Mouse (Mus musculus): Measurements from ENCODE around the gene Sel1l2. TPM values are rescaled to one million over a fixed set of nuclear protein-coding genes. Genes with fewer than 3 reads are reported as not detected.
"Not testable (repeated sequence)": the region's sequence is repeated elsewhere in the genome, so short reads cannot be mapped to it uniquely, and the experiment has no call there.

The Sel1l2 gene
- polyA plus RNA-seq, 1 experiment from 2014 or later, result not detected

DNA sequence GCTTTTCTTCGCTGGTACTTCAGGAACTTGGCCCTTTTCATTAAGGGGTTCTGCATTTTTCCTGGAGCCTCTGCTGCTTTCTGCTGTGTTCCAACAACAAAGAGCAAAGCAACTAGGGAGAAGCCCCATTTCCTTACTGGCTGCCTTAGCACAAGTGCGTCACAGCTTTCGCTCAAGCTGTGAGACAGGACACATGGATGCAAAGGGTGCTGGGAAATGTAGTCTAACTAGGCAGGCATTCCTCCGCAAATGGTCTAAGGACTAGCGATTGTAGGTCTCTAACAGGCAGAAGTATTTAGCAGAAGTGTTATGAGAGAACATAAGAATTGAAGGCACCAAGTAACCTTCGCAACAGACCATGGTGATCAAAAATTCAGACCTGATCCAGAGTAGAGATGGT, 152.3 kb downstream of the Sel1l2 start:
- no peak for ATAC-seq
- H3K4me2 ChIP-seq (ENCODE audit: low read depth, low read length), result no peak overlapping the region
- 54% methylated on average over 6 of the region's 6 CpGs for WGBS

GRCm38 (mm10) chr2:140230295-140230694, 159.2 kb downstream of the Sel1l2 start:
- no peak overlapping the region for H3K4me2 ChIP-seq (ENCODE audit: low read depth, low read length)
- H3K36me3 ChIP-seq (ENCODE audit: control insufficient read depth, insufficient read depth, low read length), result no peaks in the 10 kb centered on the region
- H3K27ac ChIP-seq (ENCODE audit: low read length), result no peak overlapping the region
- WGBS, result 59% methylated on average over 1 of the region's 1 CpGs
- no peak overlapping the region for H3K9ac ChIP-seq (ENCODE audit: low read depth, low read length)
- no peaks in the 10 kb centered on the region for H3K9me3 ChIP-seq (ENCODE audit: control insufficient read depth, low read length)
- no peaks in the 10 kb centered on the region for H3K4me1 ChIP-seq (ENCODE audit: control insufficient read depth, insufficient read depth, low read length)
- H3K27me3 ChIP-seq (replicated peaks; ENCODE audit: control insufficient read depth, insufficient read depth, low read length), result no peaks in the 10 kb centered on the region
- ATAC-seq, result no peak
- H3K4me3 ChIP-seq (ENCODE audit: low read length), result no peak overlapping the region

More for the DNA sequence above, 152.3 kb downstream of the Sel1l2 start:
- Histone ChIP-seq H3K27me3 (replicated peaks; ENCODE audit: control insufficient read depth, insufficient read depth, low read length) (no peaks in the 10 kb centered on the region), H3K9ac (ENCODE audit: low read depth, low read length) (no peak overlapping the region), H3K36me3 (ENCODE audit: control insufficient read depth, insufficient read depth, low read length) (no peaks in the 10 kb centered on the region), H3K4me1 (ENCODE audit: control insufficient read depth, insufficient read depth, low read length) (no peaks in the 10 kb centered on the region), H3K9me3 (ENCODE audit: control insufficient read depth, low read length) (no peaks in the 10 kb centered on the region), H3K4me3 (ENCODE audit: low read length) (no peak overlapping the region; the same call in 1 of the 2 replicates), H3K27ac (ENCODE audit: low read length) (no peak overlapping the region)

GRCm38 (mm10) chr2:140220325-140220724, 169.2 kb downstream of the Sel1l2 start:
- no peak for ATAC-seq
- 64% methylated on average over 8 of the region's 8 CpGs for WGBS
- Histone ChIP-seq H3K9ac (ENCODE audit: low read depth, low read length) (no peak overlapping the region), H3K4me1 (ENCODE audit: control insufficient read depth, insufficient read depth, low read length) (no peaks in the 10 kb centered on the region), H3K9me3 (ENCODE audit: control insufficient read depth, low read length) (no peaks in the 10 kb centered on the region), H3K27me3 (replicated peaks; ENCODE audit: control insufficient read depth, insufficient read depth, low read length) (no peaks in the 10 kb centered on the region), H3K4me2 (ENCODE audit: low read depth, low read length) (no peak overlapping the region), H3K27ac (ENCODE audit: low read length) (no peak overlapping the region), H3K4me3 (ENCODE audit: low read length) (no peak overlapping the region), H3K36me3 (ENCODE audit: control insufficient read depth, insufficient read depth, low read length) (no peaks in the 10 kb centered on the region)

GRCm38 (mm10) chr2:140215965-140216364, 173.5 kb downstream of the Sel1l2 start:
- Histone ChIP-seq H3K36me3 (ENCODE audit: control insufficient read depth, insufficient read depth, low read length) (no peaks in the 10 kb centered on the region), H3K4me1 (ENCODE audit: control insufficient read depth, insufficient read depth, low read length) (no peaks in the 10 kb centered on the region), H3K27me3 (replicated peaks; ENCODE audit: control insufficient read depth, insufficient read depth, low read length) (no peaks in the 10 kb centered on the region), H3K27ac (ENCODE audit: low read length) (no peak overlapping the region), H3K9me3 (ENCODE audit: control insufficient read depth, low read length) (no peaks in the 10 kb centered on the region), H3K9ac (ENCODE audit: low read depth, low read length) (no peak overlapping the region), H3K4me2 (ENCODE audit: low read depth, low read length) (no peak overlapping the region), H3K4me3 (ENCODE audit: low read length) (no peak overlapping the region)
- no peak for ATAC-seq
- 77% methylated on average over 1 of the region's 1 CpGs for WGBS

- no peaks in the 10 kb centered on the region for H3K36me3 ChIP-seq (ENCODE audit: control insufficient read depth, insufficient read depth, low read length)
- no peak overlapping the region for H3K4me3 ChIP-seq (ENCODE audit: low read length)
- H3K4me2 ChIP-seq (ENCODE audit: low read depth, low read length), result no peak overlapping the region
- WGBS, result 56% methylated on average over 2 of the region's 2 CpGs
- no peaks in the 10 kb centered on the region for H3K9me3 ChIP-seq (ENCODE audit: control insufficient read depth, low read length)
- no peak for ATAC-seq
- no peaks in the 10 kb centered on the region for H3K4me1 ChIP-seq (ENCODE audit: control insufficient read depth, insufficient read depth, low read length)
- no peak overlapping the region for H3K9ac ChIP-seq (ENCODE audit: low read depth, low read length)
- no peak overlapping the region for H3K27ac ChIP-seq (ENCODE audit: low read length)
- H3K27me3 ChIP-seq (replicated peaks; ENCODE audit: control insufficient read depth, insufficient read depth, low read length), result no peaks in the 10 kb centered on the region
Measured at GRCm38 (mm10) chr2:140215415-140215814, 174.1 kb downstream of the Sel1l2 start.

GRCm38 (mm10) chr2:140214519-140215027, 174.9 kb downstream of the Sel1l2 start:
- ATAC-seq, result no peak
- Histone ChIP-seq H3K4me2 (ENCODE audit: low read depth, low read length) (no peak overlapping the region), H3K27me3 (replicated peaks; ENCODE audit: control insufficient read depth, insufficient read depth, low read length) (no peaks in the 10 kb centered on the region), H3K4me1 (ENCODE audit: control insufficient read depth, insufficient read depth, low read length) (no peaks in the 10 kb centered on the region), H3K9ac (ENCODE audit: low read depth, low read length) (no peak overlapping the region), H3K27ac (ENCODE audit: low read length) (no peak overlapping the region), H3K9me3 (ENCODE audit: control insufficient read depth, low read length) (no peaks in the 10 kb centered on the region), H3K36me3 (ENCODE audit: control insufficient read depth, insufficient read depth, low read length) (no peaks in the 10 kb centered on the region), H3K4me3 (ENCODE audit: low read length) (no peak overlapping the region)
- WGBS, result 92% methylated on average over 4 of the region's 4 CpGs

DNA sequence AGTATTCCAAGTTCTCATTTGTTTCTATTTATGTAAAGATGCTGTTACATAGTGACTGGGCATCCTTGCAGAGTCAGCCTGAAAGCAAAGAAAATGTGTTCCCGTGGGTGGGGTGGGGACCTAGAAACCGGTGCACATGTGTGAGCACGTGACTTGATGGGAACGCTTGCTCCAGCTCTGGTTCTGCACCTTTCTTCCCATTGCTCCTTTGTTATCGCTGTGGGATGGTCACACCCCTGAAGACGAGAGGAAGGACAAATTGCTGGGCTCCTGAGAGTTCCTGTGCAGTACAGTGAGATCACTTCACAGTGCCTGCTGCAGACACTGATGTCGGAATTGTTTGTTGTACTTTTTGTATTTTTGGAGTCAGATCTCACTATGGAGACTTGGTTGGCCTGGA, 185.8 kb downstream of the Sel1l2 start:
- Histone ChIP-seq H3K4me2 (ENCODE audit: low read depth, low read length) (no peak overlapping the region), H3K9me3 (ENCODE audit: control insufficient read depth, low read length) (no peaks in the 10 kb centered on the region), H3K27me3 (replicated peaks; ENCODE audit: control insufficient read depth, insufficient read depth, low read length) (no peaks in the 10 kb centered on the region), H3K9ac (ENCODE audit: low read depth, low read length) (no peak overlapping the region), H3K4me3 (ENCODE audit: low read length) (no peak overlapping the region), H3K4me1 (ENCODE audit: control insufficient read depth, insufficient read depth, low read length) (no peaks in the 10 kb centered on the region), H3K36me3 (ENCODE audit: control insufficient read depth, insufficient read depth, low read length) (no peaks in the 10 kb centered on the region; the same call in 1 of the 2 replicates), H3K27ac (ENCODE audit: low read length) (no peak overlapping the region)
- no peak for ATAC-seq
- 92% methylated on average over 7 of the region's 7 CpGs for WGBS

GRCm38 (mm10) chr2:140202573-140202972, 186.9 kb downstream of the Sel1l2 start:
- WGBS, result 85% methylated on average over 5 of the region's 5 CpGs
- Histone ChIP-seq H3K9ac (ENCODE audit: low read depth, low read length) (no peak overlapping the region), H3K27ac (ENCODE audit: low read length) (no peak overlapping the region), H3K4me2 (ENCODE audit: low read depth, low read length) (no peak overlapping the region), H3K9me3 (ENCODE audit: control insufficient read depth, low read length) (no peaks in the 10 kb centered on the region), H3K27me3 (replicated peaks; ENCODE audit: control insufficient read depth, insufficient read depth, low read length) (no peaks in the 10 kb centered on the region), H3K4me1 (ENCODE audit: control insufficient read depth, insufficient read depth, low read length) (no peaks in the 10 kb centered on the region), H3K36me3 (ENCODE audit: control insufficient read depth, insufficient read depth, low read length) (no peaks in the 10 kb centered on the region; the same call in 1 of the 2 replicates), H3K4me3 (ENCODE audit: low read length) (no peak overlapping the region)
- no peak for ATAC-seq

DNA sequence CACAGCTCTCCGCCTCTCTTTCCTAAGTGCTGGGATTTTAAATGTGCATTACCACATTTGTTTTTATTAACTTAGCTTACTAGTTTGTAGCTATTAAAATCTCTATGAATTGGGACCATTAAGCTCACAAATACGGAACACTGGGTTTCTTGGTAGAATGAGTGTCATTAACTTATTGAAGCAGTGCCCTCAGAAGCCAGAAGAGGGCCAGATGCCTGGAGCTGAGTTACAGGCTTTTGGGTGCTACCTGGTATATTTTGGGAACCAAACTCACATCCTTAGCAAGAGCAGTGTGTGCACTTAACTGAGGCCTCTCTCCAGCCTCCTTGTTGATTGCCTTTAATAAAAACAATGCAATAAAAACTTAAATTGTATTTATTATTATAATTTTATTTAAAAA, 188.8 kb downstream of the Sel1l2 start:
- ATAC-seq, result no peak
- Histone ChIP-seq H3K36me3 (ENCODE audit: control insufficient read depth, insufficient read depth, low read length) (no peaks in the 10 kb centered on the region), H3K9ac (ENCODE audit: low read depth, low read length) (no peak overlapping the region), H3K27ac (ENCODE audit: low read length) (no peak overlapping the region), H3K4me3 (ENCODE audit: low read length) (no peak overlapping the region), H3K4me2 (ENCODE audit: low read depth, low read length) (no peak overlapping the region), H3K9me3 (ENCODE audit: control insufficient read depth, low read length) (no peaks in the 10 kb centered on the region), H3K27me3 (replicated peaks; ENCODE audit: control insufficient read depth, insufficient read depth, low read length) (no peaks in the 10 kb centered on the region), H3K4me1 (ENCODE audit: control insufficient read depth, insufficient read depth, low read length) (no peaks in the 10 kb centered on the region)
- 83% methylated on average over 2 of the region's 2 CpGs for WGBS

- ATAC-seq; H3K9ac ChIP-seq (ENCODE audit: low read depth, low read length); H3K27ac ChIP-seq (ENCODE audit: low read length); H3K9me3 ChIP-seq (ENCODE audit: control insufficient read depth, low read length); H3K36me3 ChIP-seq (ENCODE audit: control insufficient read depth, insufficient read depth, low read length); H3K4me2 ChIP-seq (ENCODE audit: low read depth, low read length); H3K4me3 ChIP-seq (ENCODE audit: low read length); H3K27me3 ChIP-seq (replicated peaks; ENCODE audit: control insufficient read depth, insufficient read depth, low read length); H3K4me1 ChIP-seq (ENCODE audit: control insufficient read depth, insufficient read depth, low read length): not testable (repeated sequence)
- 92% methylated on average over 3 of the region's 3 CpGs for WGBS
Measured at GRCm38 (mm10) chr2:140185685-140186210, 203.8 kb downstream of the Sel1l2 start.
